Mouse (Mus musculus): ENCODE measurements at regions not wholly inside any gene's neighbourhood (a gene's known extent, or its start where the extent isn't known, plus 50 kb on each side); places are given as distances from the start of the nearest gene placed in this dataset.

GRCm38 (mm10) chr14:102361589-102361988 lies 620.8 kb downstream of the Kctd12 start:
- TF ChIP-seq POLR2A (IDR thresholded peaks at IDR 0.05; ENCODE audit: low read depth, low read length): no peak
- no peak for TF ChIP-seq CTCF (IDR thresholded peaks at IDR 0.05; ENCODE audit: extremely low read depth, insufficient read length, insufficient replicate concordance, low read depth, low read length)

Data from small intestine, adult 2 months (tissue).